Mouse (Mus musculus) CH12.LX (cell line): ENCODE results near the gene Gm20388. TPM values are rescaled to one million over a fixed set of nuclear protein-coding genes. Genes with fewer than 3 reads are reported as not detected.

ENCODE experiments used
- DNase-seq: peaks from one replicate; pipeline ENCODE4 v3.0.0-alpha.2; 2013; ENCODE audit errors: extremely low read depth
- H3K27ac ChIP-seq: 2 replicates; pipeline ENCODE4 v1.5.1; 2012; ENCODE audit warnings: low read depth, mild to moderate bottlenecking, control low read depth, moderate library complexity; ENCODE audit not compliant: insufficient read depth
- H3K27me3 ChIP-seq: replicated peaks from 2 replicates; pipeline ENCODE3; 2012; ENCODE audit warnings: inconsistent platforms
- H3K36me3 ChIP-seq, 2 experiments: replicated peaks in 1 of 2; 2 replicates each; pipeline versions ENCODE3 to v1.6.1; 2012; ENCODE audit warnings: inconsistent platforms in 1 of 2, low read length in 1 of 2, mild to moderate bottlenecking in 1 of 2, mixed read lengths in 1 of 2, moderate library complexity in 1 of 2; ENCODE audit not compliant: control insufficient read depth in 1 of 2, insufficient read depth in 1 of 2
- H3K4me1 ChIP-seq, 2 experiments: 2 replicates each; pipeline ENCODE4 v1.6.1; 2012; ENCODE audit warnings: inconsistent platforms in 1 of 2, moderate library complexity in 1 of 2; ENCODE audit not compliant: insufficient read depth in 2 of 2, control insufficient read depth in 1 of 2
- H3K4me2 ChIP-seq: 2 replicates; pipeline ENCODE4 v1.6.1; 2012; ENCODE audit warnings: low read depth, mild to moderate bottlenecking, control low read depth; ENCODE audit not compliant: poor library complexity, insufficient read depth, severe bottlenecking
- H3K4me3 ChIP-seq, 3 experiments: fragments of 150-350 bp in 1 of 3; sonication (generic) in 1 of 3; replicated peaks in 1 of 3; 2 replicates each; pipeline versions ENCODE3 to v1.5.1; 2011 to 2012; ENCODE audit warnings: low read depth in 2 of 3, low read length in 2 of 3, mild to moderate bottlenecking in 2 of 3, moderate library complexity in 2 of 3, control low read depth in 1 of 3, improper control_type of control experiment in 1 of 3, inconsistent platforms in 1 of 3, mixed read lengths in 1 of 3; ENCODE audit not compliant: poor library complexity in 1 of 3
- H3K79me2 ChIP-seq: replicated peaks from 2 replicates; pipeline ENCODE4 v1.6.1; 2012; ENCODE audit warnings: mild to moderate bottlenecking, moderate library complexity; ENCODE audit not compliant: control insufficient read depth, poor library complexity, insufficient read depth, severe bottlenecking; ENCODE audit errors: extremely low read depth
- H3K9ac ChIP-seq: 2 replicates; pipeline ENCODE4 v1.6.1; 2012; ENCODE audit warnings: low read depth, mild to moderate bottlenecking, control low read depth, moderate library complexity; ENCODE audit not compliant: insufficient read depth
- H3K9me3 ChIP-seq: replicated peaks from 2 replicates; pipeline ENCODE3; 2012; ENCODE audit warnings: low read length, inconsistent platforms, mixed read lengths
- CTCF ChIP-seq, 2 experiments: IDR thresholded peaks in 1 of 2; conservative IDR thresholded peaks in 1 of 2; 2 replicates each; pipeline ENCODE4 v1.5.1; 2011 to 2012; ENCODE audit warnings: low read depth in 2 of 2, low read length in 2 of 2, improper control_type of control experiment in 1 of 2, inconsistent platforms in 1 of 2, mild to moderate bottlenecking in 1 of 2, moderate library complexity in 1 of 2
- E2F4 ChIP-seq: IDR thresholded peaks from 2 replicates; pipeline ENCODE4 v1.6.1; 2011; ENCODE audit warnings: low read depth, low read length, improper control_type of control experiment; ENCODE audit not compliant: insufficient replicate concordance
- ELF1 ChIP-seq: IDR thresholded peaks from 2 replicates; pipeline ENCODE4 v1.6.1; 2014; ENCODE audit warnings: low read depth, mild to moderate bottlenecking, inconsistent platforms, low read length, improper control_type of control experiment
- EP300 ChIP-seq: IDR thresholded peaks from 2 replicates; pipeline ENCODE4 v1.6.1; 2011; ENCODE audit warnings: low read length, improper control_type of control experiment
- HCFC1 ChIP-seq: IDR thresholded peaks from 2 replicates; pipeline ENCODE4 v1.6.1; 2012; ENCODE audit warnings: low read depth, mild to moderate bottlenecking, inconsistent platforms, low read length, improper control_type of control experiment
- IRF4 ChIP-seq: IDR thresholded peaks from 2 replicates; pipeline ENCODE4 v1.6.1; 2014; ENCODE audit warnings: low read depth, mild to moderate bottlenecking, inconsistent platforms, low read length, improper control_type of control experiment
- JUND ChIP-seq: conservative IDR thresholded peaks from 2 replicates; pipeline ENCODE4 v1.6.1; 2011; ENCODE audit warnings: low read depth, low read length, improper control_type of control experiment
- MAX ChIP-seq: IDR thresholded peaks from 2 replicates; pipeline ENCODE4 v1.6.1; 2011; ENCODE audit warnings: low read length, improper control_type of control experiment
- MEF2A ChIP-seq: IDR thresholded peaks from 2 replicates; pipeline ENCODE4 v1.6.1; 2014; ENCODE audit warnings: low read depth, mild to moderate bottlenecking, inconsistent platforms, low read length, improper control_type of control experiment, borderline replicate concordance
- MYC ChIP-seq: IDR thresholded peaks from 2 replicates; pipeline ENCODE4 v1.6.1; 2011; ENCODE audit warnings: low read depth, mild to moderate bottlenecking, improper control_type of control experiment, low read length
- NRF1 ChIP-seq: IDR thresholded peaks from 2 replicates; pipeline ENCODE4 v1.6.1; 2014; ENCODE audit warnings: low read depth, mild to moderate bottlenecking, inconsistent platforms, low read length, improper control_type of control experiment, moderate library complexity
- PAX5 ChIP-seq: IDR thresholded peaks from 2 replicates; pipeline ENCODE4 v1.6.1; 2012; ENCODE audit warnings: low read length, inconsistent platforms, mixed read lengths
- POLR2A ChIP-seq: IDR thresholded peaks from 2 replicates; pipeline ENCODE4 v1.6.1; 2011; ENCODE audit warnings: low read depth, mild to moderate bottlenecking, improper control_type of control experiment, low read length
- POLR2AphosphoS2 ChIP-seq: IDR thresholded peaks from 2 replicates; pipeline ENCODE4 v1.6.1; 2011; ENCODE audit warnings: low read depth, low read length, improper control_type of control experiment
- RAD21 ChIP-seq: IDR thresholded peaks from 2 replicates; pipeline ENCODE4 v1.6.1; 2011; ENCODE audit warnings: low read depth, mild to moderate bottlenecking, low read length, improper control_type of control experiment, moderate library complexity
- RCOR1 ChIP-seq: conservative IDR thresholded peaks from 2 replicates; pipeline ENCODE4 v1.6.1; 2012; ENCODE audit warnings: low read depth, mild to moderate bottlenecking, inconsistent platforms, low read length, improper control_type of control experiment
- SIN3A ChIP-seq: IDR thresholded peaks from 2 replicates; pipeline ENCODE4 v1.6.1; 2012; ENCODE audit warnings: low read length, improper control_type of control experiment, inconsistent platforms
- TCF12 ChIP-seq: IDR thresholded peaks from 2 replicates; pipeline ENCODE4 v1.6.1; 2014; ENCODE audit warnings: low read depth, mild to moderate bottlenecking, inconsistent platforms, low read length, improper control_type of control experiment
- UBTF ChIP-seq: IDR thresholded peaks from 2 replicates; pipeline ENCODE4 v1.6.1; 2012; ENCODE audit warnings: low read depth, mild to moderate bottlenecking, inconsistent platforms, low read length, improper control_type of control experiment, moderate library complexity
- USF1 ChIP-seq: IDR thresholded peaks from 2 replicates; pipeline ENCODE4 v1.6.1; 2014; ENCODE audit warnings: low read depth, mild to moderate bottlenecking, inconsistent platforms, low read length, improper control_type of control experiment
- ZKSCAN1 ChIP-seq: IDR thresholded peaks from 2 replicates; pipeline ENCODE4 v1.6.1; 2012; ENCODE audit warnings: low read depth, inconsistent platforms, low read length, improper control_type of control experiment, borderline replicate concordance
- ZNF384 ChIP-seq: IDR thresholded peaks from 2 replicates; pipeline ENCODE4 v1.6.1; 2012; ENCODE audit warnings: low read depth, low read length, improper control_type of control experiment, inconsistent platforms
- dilution Hi-C: fragments of 300-500 bp; cut with MboI; formaldehyde crosslinking; loops from 2 replicates; pipeline ENCODE4 v1.14.3; 2020; ENCODE audit warnings: low sequenced_read_pairs; ENCODE audit not compliant: extremely low pct_unique_long_range_greater_than_20kb, extremely low pct_ligation_motif_present
- in situ Hi-C: fragments of 300-500 bp; cut with MboI; formaldehyde crosslinking; loops from 3 replicates; pipeline ENCODE4 v1.14.3; 2019; ENCODE audit warnings: low sequenced_read_pairs, low pct_ligation_motif_present, low pct_unique_long_range_greater_than_20kb, mixed read lengths
- polyA plus RNA-seq: library from polyadenylated mRNA; unstranded; fragments of >175 nt; gene quantifications from 2 replicates; pipeline ENCODE4 v1.2.1, GENCODE M21; 2012; ENCODE audit warnings: low read depth; ENCODE audit not compliant: insufficient read length
- total RNA-seq, 2 experiments: library from RNA; depleted of rRNA; stranded (reverse); fragments of 300-350 nt in 1 of 2; fragments of >200 nt in 1 of 2; gene quantifications; 2 replicates each; pipeline ENCODE4 v1.2.3; 2012 to 2014

The Gm20388 gene
- total and polyA plus RNA-seq, 3 experiments = 14.8 to 26.3 (median 22.2) TPM

DNA sequence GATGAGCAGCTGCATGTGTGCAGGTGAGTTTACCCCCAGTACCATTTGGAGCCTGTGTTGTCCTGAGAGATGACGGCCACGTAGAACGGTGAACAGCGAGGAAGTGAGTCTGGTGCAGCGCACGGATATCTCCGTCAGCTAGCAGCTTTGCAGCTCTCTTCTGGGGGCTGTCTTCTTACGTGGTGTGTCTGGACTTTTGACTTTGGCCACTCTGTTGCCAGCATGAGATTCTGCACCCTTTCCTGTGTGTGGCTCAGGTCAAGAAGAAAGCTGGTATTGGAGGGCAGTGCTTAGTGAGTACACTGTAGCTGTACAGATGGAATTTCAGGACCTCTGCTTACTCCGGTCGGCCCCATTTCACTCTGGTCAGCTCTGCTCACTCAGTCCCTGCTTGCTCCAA is 47.4 kb downstream of the Gm20388 start:
- Histone ChIP-seq H3K4me2 (no peak overlapping the region), H3K4me3 (no peak overlapping the region), H3K4me1 (no peaks in the 10 kb centered on the region), H3K27me3 (no peaks in the 10 kb centered on the region), H3K27ac (no peak overlapping the region), H3K9ac (no peak overlapping the region), H3K9me3 (no peaks in the 10 kb centered on the region), H3K36me3 (peaks cover 47 to 56% of the 10 kb centered on the region in 2 experiments), H3K79me2 (no peaks in the 10 kb centered on the region)
- no peak for TF ChIP-seq USF1
- no peak for TF ChIP-seq ELF1
- TF ChIP-seq IRF4 = no peak
- TF ChIP-seq RCOR1 = no peak
- no peak for TF ChIP-seq JUND
- TF ChIP-seq ZNF384 = no peak
- TF ChIP-seq POLR2AphosphoS2 = no peak
- TF ChIP-seq HCFC1 = no peak
- TF ChIP-seq MEF2A = no peak
- TF ChIP-seq SIN3A = no peak
- TF ChIP-seq PAX5 = no peak
- no peak for TF ChIP-seq ZKSCAN1
- in situ Hi-C loops (no loop called here), dilution Hi-C loops (no loop called here)
- DNase-seq = no peak

DNA sequence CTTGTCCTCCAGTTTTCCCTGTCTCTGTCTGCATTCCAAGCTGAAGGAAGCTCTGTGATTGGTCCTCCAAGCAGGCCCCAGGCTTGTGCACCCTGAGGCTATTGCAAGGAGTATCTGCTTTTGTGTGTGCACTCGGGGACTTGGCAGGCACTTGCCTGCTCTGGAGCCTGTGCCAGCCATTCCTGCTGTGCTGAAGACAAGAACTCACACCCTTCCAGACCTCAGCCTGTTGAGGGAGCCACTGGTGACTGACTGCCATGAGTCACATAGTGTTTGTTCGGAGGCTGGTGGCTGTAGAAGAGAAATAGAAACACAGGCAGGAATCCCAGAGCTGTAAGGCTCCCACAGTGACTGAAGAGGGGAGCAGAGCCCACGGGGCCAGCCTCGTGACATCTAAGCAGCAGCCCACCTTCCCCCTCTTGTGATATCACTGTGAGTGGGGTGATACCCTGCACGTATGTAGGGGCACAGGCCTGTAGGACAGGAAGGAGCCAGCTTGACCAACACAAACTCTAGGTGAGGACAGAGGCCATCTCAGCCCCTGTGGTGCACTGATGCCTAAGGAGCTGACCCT is 50.0 kb downstream of the Gm20388 start:
- H3K9ac ChIP-seq = no peak overlapping the region
- no peak overlapping the region for H3K4me2 ChIP-seq
- peaks cover 23 to 31% of the 10 kb centered on the region in 2 experiments for H3K36me3 ChIP-seq
- no peak for DNase-seq
- TF ChIP-seq POLR2A (no peak), ELF1 (no peak), CTCF (conservative IDR thresholded peaks at IDR 0.05 in 1 of 2, IDR thresholded peaks at IDR 0.05 in 1 of 2; ENCODE audit: low read depth in 2 of 2, low read length in 2 of 2) (no peak), TCF12 (no peak), EP300 (no peak), UBTF (no peak), HCFC1 (no peak), MYC (no peak), NRF1 (no peak), E2F4 (no peak), ZNF384 (no peak), MEF2A (no peak), ZKSCAN1 (no peak), RAD21 (no peak), MAX (no peak), SIN3A (no peak), POLR2AphosphoS2 (no peak)
- no peaks in the 10 kb centered on the region for H3K9me3 ChIP-seq
- no peaks in the 10 kb centered on the region for H3K4me1 ChIP-seq
- in situ Hi-C loops (no loop called here), dilution Hi-C loops (no loop called here)
- no peak overlapping the region for H3K4me3 ChIP-seq
- no peaks in the 10 kb centered on the region for H3K79me2 ChIP-seq
- H3K27me3 ChIP-seq = no peaks in the 10 kb centered on the region
- H3K27ac ChIP-seq = no peak overlapping the region
